Mouse (Mus musculus) kidney, adult 2 months (tissue): ENCODE results near the gene Amelx. TPM values are rescaled to one million over a fixed set of nuclear protein-coding genes. Genes with fewer than 3 reads are reported as not detected.

ENCODE experiments used
- DNase-seq: peaks from one replicate; pipeline ENCODE4 v3.0.0; 2021
- H3K27ac ChIP-seq: fragments of 200-500 bp; 2 replicates; pipeline ENCODE4 v1.5.1; 2012; ENCODE audit warnings: low read depth, low read length, control low read depth, inconsistent platforms; ENCODE audit not compliant: insufficient read depth
- H3K27me3 ChIP-seq: fragments of 200-500 bp; replicated peaks from 2 replicates; pipeline ENCODE4 v1.6.1; 2012; ENCODE audit warnings: mild to moderate bottlenecking, moderate library complexity, low read length, inconsistent platforms; ENCODE audit not compliant: control insufficient read depth, insufficient read depth
- H3K36me3 ChIP-seq: fragments of 200-500 bp; 2 replicates; pipeline ENCODE4 v1.6.1; 2012; ENCODE audit warnings: mild to moderate bottlenecking, moderate library complexity, low read length, inconsistent platforms; ENCODE audit not compliant: control insufficient read depth, insufficient read depth
- H3K4me1 ChIP-seq: fragments of 200-500 bp; 2 replicates; pipeline ENCODE4 v1.6.1; 2011; ENCODE audit warnings: low read length; ENCODE audit not compliant: control insufficient read depth, insufficient read depth
- H3K4me3 ChIP-seq: fragments of 200-500 bp; 2 replicates; pipeline ENCODE4 v1.5.1; 2011; ENCODE audit warnings: mild to moderate bottlenecking, low read depth, low read length, control low read depth; ENCODE audit not compliant: insufficient read depth
- CTCF ChIP-seq: fragments of 200-500 bp; conservative IDR thresholded peaks from 2 replicates; pipeline ENCODE4 v1.5.1; 2011; ENCODE audit warnings: low read depth, mild to moderate bottlenecking, control low read depth, low read length, moderate library complexity, mixed read lengths; ENCODE audit not compliant: insufficient read depth, insufficient read length
- POLR2A ChIP-seq: fragments of 200-500 bp; IDR thresholded peaks from one replicate; pipeline ENCODE4 v1.6.1; 2011; ENCODE audit warnings: low read depth, low read length, control low read depth
- WGBS: fragments of 180-500 bp; shearing (Covaris S2); methylation state at CpG from one replicate; pipeline ENCODE4 v1.1.7; 2018; 5-methylcytosine and 5-hydroxymethylcytosine counted together
- polyA plus RNA-seq: library from polyadenylated mRNA; depleted of rRNA; stranded (reverse); fragments of >200 nt; gene quantifications from 2 replicates; pipeline ENCODE4 v1.2.3, GENCODE M21; 2012; rRNA removed

The Amelx gene
- polyA plus RNA-seq, 1 experiment = not detected

DNA sequence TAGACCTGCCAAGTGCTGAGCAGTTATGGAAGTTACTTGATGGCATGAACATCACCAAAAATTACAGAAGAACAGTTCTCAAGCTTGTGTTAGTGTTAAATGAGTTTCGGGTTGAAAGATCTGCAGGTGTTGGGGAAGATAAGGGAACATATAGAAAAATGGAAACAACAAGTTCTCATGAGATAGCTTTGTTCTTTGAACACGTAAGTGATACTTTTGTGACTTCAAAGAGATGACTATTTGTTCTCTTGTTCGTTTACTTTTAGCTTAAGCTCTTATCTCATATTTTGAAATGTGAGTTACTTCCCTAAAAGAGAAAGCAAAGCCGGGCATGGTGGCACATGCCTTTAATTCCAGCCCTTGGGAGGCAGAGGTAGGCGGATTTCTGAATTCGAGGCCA is 28.6 kb downstream of the Amelx start:
- Histone ChIP-seq H3K36me3 (no peaks in the 10 kb centered on the region), H3K4me1 (no peaks in the 10 kb centered on the region), H3K27ac (no peak overlapping the region), H3K4me3 (no peak overlapping the region), H3K27me3 (no peaks in the 10 kb centered on the region)
- TF ChIP-seq CTCF (no peak), POLR2A (no peak)
- 87% methylated on average over 6 of the region's 6 CpGs for WGBS
- no peak for DNase-seq

DNA sequence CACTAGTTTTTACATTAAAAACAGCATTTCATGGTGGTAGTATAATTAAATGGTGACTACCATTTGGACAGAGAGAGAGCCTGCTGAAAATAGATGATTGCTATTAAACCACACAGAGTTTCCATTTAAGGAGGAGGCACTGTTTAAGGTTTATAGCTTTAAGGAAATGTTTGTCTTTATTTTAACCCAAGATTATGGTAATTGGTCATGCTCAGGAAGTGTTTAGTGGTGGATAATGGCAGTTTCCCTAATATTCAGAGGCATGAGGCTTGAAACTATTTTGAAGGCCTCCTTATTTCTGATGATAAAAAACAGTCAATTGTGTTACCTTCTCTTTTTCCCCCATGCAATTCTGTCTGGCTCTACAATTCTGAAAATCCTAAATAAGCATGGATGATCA is 33.2 kb downstream of the Amelx start:
- H3K27ac ChIP-seq = no peak overlapping the region
- DNase-seq = no peak
- no peaks in the 10 kb centered on the region for H3K36me3 ChIP-seq
- no peaks in the 10 kb centered on the region for H3K27me3 ChIP-seq
- no peaks in the 10 kb centered on the region for H3K4me1 ChIP-seq
- no peak overlapping the region for H3K4me3 ChIP-seq
- TF ChIP-seq POLR2A = no peak
- TF ChIP-seq CTCF = no peak

DNA sequence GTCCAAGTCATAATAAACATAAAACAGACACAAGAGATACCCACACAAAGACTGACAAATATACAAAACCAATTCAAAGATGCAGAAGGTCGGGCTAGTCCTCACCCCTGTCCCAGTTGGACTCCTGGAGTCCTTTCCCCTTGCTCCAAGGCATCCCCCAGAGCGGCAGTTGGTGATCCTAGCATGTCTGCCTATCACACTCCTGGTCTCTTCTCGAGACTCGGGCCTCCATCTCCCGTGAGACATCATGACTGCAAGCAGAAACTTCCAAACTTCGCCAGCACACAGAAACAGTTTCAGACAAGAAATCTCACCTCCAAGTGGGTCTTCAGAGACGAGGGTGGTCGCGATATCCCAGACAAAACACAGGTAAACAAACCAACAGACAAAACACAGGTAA is 46.5 kb downstream of the Amelx start:
- Histone ChIP-seq H3K27me3 (no peaks in the 10 kb centered on the region), H3K4me1 (no peaks in the 10 kb centered on the region), H3K4me3 (no peak overlapping the region), H3K27ac (no peak overlapping the region), H3K36me3 (no peaks in the 10 kb centered on the region)
- DNase-seq = no peak
- 94% methylated on average over 9 of the region's 9 CpGs for WGBS
- TF ChIP-seq CTCF = no peak
- no peak for TF ChIP-seq POLR2A

DNA sequence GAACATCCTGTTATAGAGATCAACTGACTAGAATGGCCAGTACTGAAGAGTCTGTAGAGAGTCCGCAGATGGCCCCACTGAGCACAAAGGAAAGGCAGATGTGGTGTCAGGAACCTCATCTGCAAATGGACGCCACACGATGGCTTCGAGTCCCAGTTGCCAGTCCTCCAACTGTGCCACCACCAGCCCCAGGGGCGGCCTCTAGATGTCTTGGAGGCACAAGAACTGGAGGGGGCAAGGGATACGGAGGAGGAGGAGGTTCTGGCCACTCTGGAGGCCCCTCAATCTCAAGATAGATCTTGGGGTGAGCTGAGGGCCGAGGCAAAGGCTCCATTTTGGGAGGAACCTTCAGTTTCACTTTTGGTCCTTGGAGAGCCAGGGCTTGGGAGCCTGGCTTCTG is 47.2 kb downstream of the Amelx start:
- no peak for TF ChIP-seq POLR2A
- TF ChIP-seq CTCF = no peak
- DNase-seq = no peak
- no peaks in the 10 kb centered on the region for H3K36me3 ChIP-seq
- H3K4me3 ChIP-seq = no peak overlapping the region
- WGBS = 96% methylated on average over 7 of the region's 7 CpGs
- no peak overlapping the region for H3K27ac ChIP-seq
- no peaks in the 10 kb centered on the region for H3K4me1 ChIP-seq
- H3K27me3 ChIP-seq = no peaks in the 10 kb centered on the region

Other genes with a start within 250 kb of the Amelx start
- gene Hccs, start 133.2 kb upstream of the Amelx start, polyA plus RNA-seq = 9.2 and 10.8 TPM in 2 replicates